Mouse (Mus musculus): ENCODE measurements around the gene Adal. TPM values are rescaled to one million over a fixed set of nuclear protein-coding genes. Genes with fewer than 3 reads are reported as not detected.

Adal gene
- 29.3 TPM for polyA plus RNA-seq (2015; fragmentation: Illumina TruSeq; extraction: RNeasy Lipid Tissue Mini Kit (QIAGEN cat#74804); ENCODE audit: insufficient read depth, low replicate concordance)

GRCm38 (mm10) chr2:121140018-121140882, at the start of gene Adal, which contains the start of gene Lcmt2:
Gene Adal (plus strand): TSS chr2:121140428.
Gene Lcmt2 (minus strand): TSS chr2:121140653.

GRCm38 (mm10) chr2:121109695-121110094, 30.5 kb upstream of the Adal start, which contains the start of gene Tgm7:
Gene Tgm7 (minus strand): TSS chr2:121109795.

GRCm38 (mm10) chr2:121170481-121170971, 30.3 kb downstream of the Adal start, which contains the start of gene Tubgcp4:
Gene Tubgcp4 (plus strand): TSS chr2:121170654.

GRCm38 (mm10) chr2:121170980-121171742, 30.9 kb downstream of the Adal start, which contains the start of gene Zscan29:
Gene Zscan29 (minus strand): TSS chr2:121171125.

Other genes starting within 250 kb of the Adal start
- 39.1 TPM for gene Ubr1, start 169.7 kb upstream of the Adal start, polyA plus RNA-seq (2015; fragmentation: Illumina TruSeq; extraction: RNeasy Lipid Tissue Mini Kit (QIAGEN cat#74804); ENCODE audit: insufficient read depth, low replicate concordance)
- gene Tmem62, start 163.4 kb upstream of the Adal start, polyA plus RNA-seq (2015; fragmentation: Illumina TruSeq; extraction: RNeasy Lipid Tissue Mini Kit (QIAGEN cat#74804); ENCODE audit: insufficient read depth, low replicate concordance): 27.3 TPM
- gene Ccndbp1, start 132.0 kb upstream of the Adal start, polyA plus RNA-seq (2015; fragmentation: Illumina TruSeq; extraction: RNeasy Lipid Tissue Mini Kit (QIAGEN cat#74804); ENCODE audit: insufficient read depth, low replicate concordance): 139 TPM
- 32.6 TPM for gene Epb42, start 103.4 kb upstream of the Adal start, polyA plus RNA-seq (2015; fragmentation: Illumina TruSeq; extraction: RNeasy Lipid Tissue Mini Kit (QIAGEN cat#74804); ENCODE audit: insufficient read depth, low replicate concordance)
- gene Tgm5, start 54.6 kb upstream of the Adal start, polyA plus RNA-seq (2015; fragmentation: Illumina TruSeq; extraction: RNeasy Lipid Tissue Mini Kit (QIAGEN cat#74804); ENCODE audit: insufficient read depth, low replicate concordance): not detected
- 0.11 TPM for gene Tgm7, start 30.6 kb upstream of the Adal start, polyA plus RNA-seq (2015; fragmentation: Illumina TruSeq; extraction: RNeasy Lipid Tissue Mini Kit (QIAGEN cat#74804); ENCODE audit: insufficient read depth, low replicate concordance)
- gene Lcmt2, start 225 bp downstream of the Adal start, polyA plus RNA-seq (2015; fragmentation: Illumina TruSeq; extraction: RNeasy Lipid Tissue Mini Kit (QIAGEN cat#74804); ENCODE audit: insufficient read depth, low replicate concordance): 9.2 TPM
- gene Tubgcp4, start 30.2 kb downstream of the Adal start, polyA plus RNA-seq (2015; fragmentation: Illumina TruSeq; extraction: RNeasy Lipid Tissue Mini Kit (QIAGEN cat#74804); ENCODE audit: insufficient read depth, low replicate concordance): 83.3 TPM
- gene Zscan29, start 30.7 kb downstream of the Adal start, polyA plus RNA-seq (2015; fragmentation: Illumina TruSeq; extraction: RNeasy Lipid Tissue Mini Kit (QIAGEN cat#74804); ENCODE audit: insufficient read depth, low replicate concordance): 20.4 TPM
- 42.3 TPM for gene Trp53bp1, start 131.0 kb downstream of the Adal start, polyA plus RNA-seq (2015; fragmentation: Illumina TruSeq; extraction: RNeasy Lipid Tissue Mini Kit (QIAGEN cat#74804); ENCODE audit: insufficient read depth, low replicate concordance)
- gene Map1a, start 149.2 kb downstream of the Adal start, polyA plus RNA-seq (2015; fragmentation: Illumina TruSeq; extraction: RNeasy Lipid Tissue Mini Kit (QIAGEN cat#74804); ENCODE audit: insufficient read depth, low replicate concordance): 1.1 TPM
- 15.7 TPM for gene Ppip5k1, start 215.0 kb downstream of the Adal start, polyA plus RNA-seq (2015; fragmentation: Illumina TruSeq; extraction: RNeasy Lipid Tissue Mini Kit (QIAGEN cat#74804); ENCODE audit: insufficient read depth, low replicate concordance)
- gene Ckmt1, start 217.3 kb downstream of the Adal start, polyA plus RNA-seq (2015; fragmentation: Illumina TruSeq; extraction: RNeasy Lipid Tissue Mini Kit (QIAGEN cat#74804); ENCODE audit: insufficient read depth, low replicate concordance): not detected
- 0.30 TPM for gene Strc, start 246.7 kb downstream of the Adal start, polyA plus RNA-seq (2015; fragmentation: Illumina TruSeq; extraction: RNeasy Lipid Tissue Mini Kit (QIAGEN cat#74804); ENCODE audit: insufficient read depth, low replicate concordance)